Mouse (Mus musculus): ENCODE data around the gene Adamts2. TPM values are rescaled to one million over a fixed set of nuclear protein-coding genes. Genes with fewer than 3 reads are reported as not detected.

The Adamts2 gene
- total and polyA plus RNA-seq, 2 experiments = 1.4 to 2.3 TPM

DNA sequence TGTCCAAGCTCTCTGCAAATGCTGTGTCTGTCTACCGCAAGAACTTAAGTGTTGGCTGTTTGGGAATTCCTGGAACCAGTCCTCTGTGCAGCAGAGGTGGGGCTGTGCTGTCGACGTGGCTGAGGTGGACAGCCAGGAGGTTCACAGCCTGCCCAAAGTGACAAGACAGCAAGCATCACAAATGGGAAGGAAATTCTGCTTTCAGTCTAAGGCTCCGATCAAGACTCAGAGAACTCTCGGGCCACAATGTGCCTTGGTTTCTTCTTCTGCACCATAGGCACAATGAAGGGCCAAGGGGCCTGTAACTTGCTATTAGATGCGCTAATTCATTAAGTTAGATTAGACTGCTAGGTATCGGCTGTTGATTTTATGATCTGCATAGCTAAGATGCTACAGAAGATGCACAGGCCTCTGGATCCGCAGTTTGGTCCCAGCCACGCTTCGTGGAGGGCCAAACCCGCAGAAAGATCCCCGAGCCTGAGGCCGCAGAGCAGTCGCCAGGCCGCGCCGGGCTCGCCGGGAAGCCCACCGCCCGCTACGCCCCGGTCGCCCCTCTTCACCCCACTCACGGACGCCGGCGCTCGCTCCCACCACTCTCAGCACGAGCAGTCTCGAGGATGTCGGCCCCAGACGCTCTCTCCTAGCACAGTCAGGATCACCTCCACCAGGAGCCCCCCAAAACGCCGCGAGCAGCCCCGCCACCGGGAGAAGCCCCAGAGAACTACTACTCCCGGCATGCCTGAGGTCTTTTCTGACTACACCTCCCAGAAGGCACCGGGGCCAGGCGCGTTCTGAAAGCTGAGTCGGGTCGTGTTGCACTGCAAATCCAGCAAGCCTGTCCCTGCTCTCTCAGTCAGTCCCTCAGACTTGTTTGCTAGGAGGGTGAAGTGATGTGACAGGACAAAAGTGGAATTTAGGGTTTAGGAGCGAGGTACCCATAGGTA is 225.4 kb downstream of the Adamts2 start, which contains the start of gene Zfp354c:
TSS of gene Zfp354c (minus strand) at position 715 of the 944 bp plus-strand sequence.
- Histone ChIP-seq H3K27ac (replicated peaks; ENCODE audit: insufficient read depth, low read depth, low read length) (no peak within 1 kb of the TSS), H3K27me3 (ENCODE audit: control insufficient read depth, insufficient read depth, low read length) (no peaks in the 10 kb centered on the region), H3K36me3 (ENCODE audit: control insufficient read depth, insufficient read depth, low read length) (no peaks in the 10 kb centered on the region), H3K79me2 (ENCODE audit: control insufficient read depth, insufficient read depth, low read length) (no peaks in the 10 kb centered on the region), H3K9ac (ENCODE audit: low read depth, low read length) (peak within 1 kb of the TSS; percentile 73), H3K4me1 (ENCODE audit: control insufficient read depth, insufficient read depth, low read length) (peaks cover 4% of the 10 kb centered on the region), H3K4me3 (ENCODE audit: insufficient read depth, low read depth, low read length) (peak within 1 kb of the TSS; percentile 81)
- WGBS = 4% methylated on average over 45 of the region's 45 CpGs
- TF ChIP-seq CTCF (IDR thresholded peaks at IDR 0.05; ENCODE audit: low read depth, low read length) (no peak), POLR2A (IDR thresholded peaks at IDR 0.05; ENCODE audit: extremely low read depth, insufficient read depth, low read length) (0 out of 2 replicates have a peak, but pooled peaks have one; percentile 22)
- DNase-seq (ENCODE audit: extremely low read depth, low read depth, low spot score) = peak; percentile 70

DNA sequence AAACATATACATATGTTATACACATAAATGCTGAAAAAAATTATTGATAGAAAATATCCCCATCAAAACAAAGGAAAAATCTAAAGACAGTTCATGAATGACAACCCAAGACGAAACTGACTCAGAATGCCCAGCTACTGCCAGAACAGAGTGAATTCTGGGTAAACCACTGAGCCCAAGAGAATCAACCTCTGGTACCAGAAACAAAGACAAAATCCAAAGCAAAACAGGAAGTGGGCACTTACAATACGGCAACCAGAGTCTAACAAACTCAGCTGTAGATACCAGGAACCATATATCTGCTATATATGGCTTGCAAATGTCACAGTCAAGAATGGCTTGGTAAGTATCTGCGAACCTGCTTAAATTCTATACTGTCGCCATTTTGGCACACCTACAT is 233.8 kb downstream of the Adamts2 start:
- Histone ChIP-seq H3K36me3 (ENCODE audit: control insufficient read depth, insufficient read depth, low read length) (no peaks in the 10 kb centered on the region), H3K27ac (replicated peaks; ENCODE audit: insufficient read depth, low read depth, low read length) (no peak overlapping the region), H3K79me2 (ENCODE audit: control insufficient read depth, insufficient read depth, low read length) (no peaks in the 10 kb centered on the region), H3K4me1 (ENCODE audit: control insufficient read depth, insufficient read depth, low read length) (no peaks in the 10 kb centered on the region), H3K4me3 (ENCODE audit: insufficient read depth, low read depth, low read length) (no peak overlapping the region), H3K27me3 (ENCODE audit: control insufficient read depth, insufficient read depth, low read length) (no peaks in the 10 kb centered on the region), H3K9ac (ENCODE audit: low read depth, low read length) (no peak overlapping the region)
- no peak for TF ChIP-seq CTCF (IDR thresholded peaks at IDR 0.05; ENCODE audit: low read depth, low read length)
- no peak for TF ChIP-seq POLR2A (IDR thresholded peaks at IDR 0.05; ENCODE audit: extremely low read depth, insufficient read depth, low read length)
- no peak for DNase-seq (ENCODE audit: extremely low read depth, low read depth, low spot score)
- 90% methylated on average over 4 of the region's 4 CpGs for WGBS

- TF ChIP-seq POLR2A (IDR thresholded peaks at IDR 0.05; ENCODE audit: extremely low read depth, insufficient read depth, low read length) (0 out of 2 replicates have a peak, but pooled peaks have one; percentile 45), CTCF (IDR thresholded peaks at IDR 0.05; ENCODE audit: low read depth, low read length) (no peak)
- peak within 1 kb of the TSS; percentile 41 for H3K27ac ChIP-seq (replicated peaks; ENCODE audit: insufficient read depth, low read depth, low read length)
- no peaks in the 10 kb centered on the region for H3K36me3 ChIP-seq (ENCODE audit: control insufficient read depth, insufficient read depth, low read length)
- H3K27me3 ChIP-seq (ENCODE audit: control insufficient read depth, insufficient read depth, low read length) = no peaks in the 10 kb centered on the region
- H3K79me2 ChIP-seq (ENCODE audit: control insufficient read depth, insufficient read depth, low read length) = no peaks in the 10 kb centered on the region
- H3K4me1 ChIP-seq (ENCODE audit: control insufficient read depth, insufficient read depth, low read length) = peaks cover 4% of the 10 kb centered on the region
- H3K9ac ChIP-seq (ENCODE audit: low read depth, low read length) = peak within 1 kb of the TSS; percentile 62
- 23% methylated on average over 22 of the region's 22 CpGs for WGBS
- peak within 1 kb of the TSS; percentile 46 for H3K4me3 ChIP-seq (ENCODE audit: insufficient read depth, low read depth, low read length)
- peak; percentile 84 for DNase-seq (ENCODE audit: extremely low read depth, low read depth, low spot score)
These were observed 239.3 kb downstream of the Adamts2 start, which contains the start of gene Zfp879 for GRCm38 (mm10) chr11:50841023-50841735. Gene Zfp879, minus strand, starts transcription at chr11:50841552.

- 23% methylated on average over 3 of the region's 3 CpGs for WGBS
- H3K4me3 ChIP-seq (ENCODE audit: insufficient read depth, low read depth, low read length) = no peak overlapping the region
- no peak overlapping the region for H3K27ac ChIP-seq (replicated peaks; ENCODE audit: insufficient read depth, low read depth, low read length)
- H3K79me2 ChIP-seq (ENCODE audit: control insufficient read depth, insufficient read depth, low read length) = no peaks in the 10 kb centered on the region
- TF ChIP-seq CTCF (IDR thresholded peaks at IDR 0.05; ENCODE audit: low read depth, low read length) = no peak
- no peak for TF ChIP-seq POLR2A (IDR thresholded peaks at IDR 0.05; ENCODE audit: extremely low read depth, insufficient read depth, low read length)
- H3K36me3 ChIP-seq (ENCODE audit: control insufficient read depth, insufficient read depth, low read length) = no peaks in the 10 kb centered on the region
- no peak overlapping the region for H3K9ac ChIP-seq (ENCODE audit: low read depth, low read length)
- DNase-seq (ENCODE audit: extremely low read depth, low read depth, low spot score) = peak; percentile 99
- H3K4me1 ChIP-seq (ENCODE audit: control insufficient read depth, insufficient read depth, low read length) = peaks cover 4% of the 10 kb centered on the region
- peaks cover 6% of the 10 kb centered on the region for H3K27me3 ChIP-seq (ENCODE audit: control insufficient read depth, insufficient read depth, low read length)
These were observed 244.1 kb downstream of the Adamts2 start for GRCm38 (mm10) chr11:50845951-50846350.

GRCm38 (mm10) chr11:50847047-50847446 is 245.2 kb downstream of the Adamts2 start:
- Histone ChIP-seq H3K27me3 (ENCODE audit: control insufficient read depth, insufficient read depth, low read length) (peaks cover 11% of the 10 kb centered on the region), H3K36me3 (ENCODE audit: control insufficient read depth, insufficient read depth, low read length) (no peaks in the 10 kb centered on the region), H3K79me2 (ENCODE audit: control insufficient read depth, insufficient read depth, low read length) (no peaks in the 10 kb centered on the region), H3K27ac (replicated peaks; ENCODE audit: insufficient read depth, low read depth, low read length) (no peak overlapping the region), H3K4me1 (ENCODE audit: control insufficient read depth, insufficient read depth, low read length) (peaks cover 9% of the 10 kb centered on the region), H3K9ac (ENCODE audit: low read depth, low read length) (no peak overlapping the region), H3K4me3 (ENCODE audit: insufficient read depth, low read depth, low read length) (no peak overlapping the region)
- DNase-seq (ENCODE audit: extremely low read depth, low read depth, low spot score) = no peak
- WGBS = 86% methylated on average over 5 of the region's 5 CpGs
- 0 out of 2 replicates have a peak, but pooled peaks have one; percentile 21 for TF ChIP-seq CTCF (IDR thresholded peaks at IDR 0.05; ENCODE audit: low read depth, low read length)
- no peak for TF ChIP-seq POLR2A (IDR thresholded peaks at IDR 0.05; ENCODE audit: extremely low read depth, insufficient read depth, low read length)
